Mouse (Mus musculus): Measurements from ENCODE around the gene Mamdc2.
"Not testable (repeated sequence)": the region's sequence is repeated elsewhere in the genome, so short reads cannot be mapped to it uniquely, and the experiment has no call there.

The Mamdc2 gene

DNA sequence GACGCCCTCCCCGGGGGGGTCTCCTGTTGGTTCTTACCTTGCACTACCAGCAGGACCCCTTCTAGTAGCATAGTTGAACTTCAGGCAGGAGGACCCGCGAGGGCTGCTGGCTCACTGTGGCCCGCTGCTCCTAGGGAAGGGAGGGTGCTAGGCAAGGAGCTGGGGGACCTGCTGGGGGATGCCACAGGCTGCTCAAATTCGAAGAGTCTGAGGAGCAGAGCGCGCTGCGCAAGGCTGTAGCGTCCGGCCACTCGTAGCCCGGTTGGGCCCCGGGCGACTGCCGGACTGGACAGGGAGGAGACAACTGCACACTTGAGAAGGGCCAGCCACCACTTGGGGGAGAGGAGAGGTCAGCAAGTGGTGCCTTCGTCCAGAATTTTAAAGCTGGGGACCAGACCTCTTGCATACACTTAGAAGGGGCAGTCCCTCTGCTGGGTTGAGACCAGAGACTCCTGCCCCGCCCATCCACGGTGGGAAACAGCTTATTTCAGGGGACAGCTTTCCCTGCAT is at the start of gene Mamdc2:
TSS of gene Mamdc2 (minus strand) at position 455 of the 510 bp plus-strand sequence.
- peak; percentile 11 for DNase-seq (ENCODE audit: low spot score)

DNA sequence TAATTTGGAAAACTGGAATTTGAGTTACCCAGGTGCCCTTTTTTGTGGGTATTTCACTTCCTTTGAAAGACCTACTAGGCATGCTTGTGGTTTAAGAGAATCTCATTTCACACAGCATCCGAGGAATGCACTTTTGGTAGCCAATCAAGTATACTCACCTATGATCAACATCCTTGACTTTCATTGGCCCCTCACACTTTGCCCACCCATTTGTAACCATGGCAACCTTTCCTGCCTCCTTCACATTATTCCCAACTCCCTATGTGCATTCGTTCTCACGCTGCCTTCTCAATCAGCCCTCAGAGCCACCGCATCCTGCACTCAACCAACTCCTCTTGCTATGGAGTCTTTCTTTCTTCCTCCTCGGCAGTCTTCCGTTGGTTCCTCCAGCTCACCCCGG is 49.8 kb upstream of the Mamdc2 start:
- no peak for DNase-seq (ENCODE audit: low spot score)

DNA sequence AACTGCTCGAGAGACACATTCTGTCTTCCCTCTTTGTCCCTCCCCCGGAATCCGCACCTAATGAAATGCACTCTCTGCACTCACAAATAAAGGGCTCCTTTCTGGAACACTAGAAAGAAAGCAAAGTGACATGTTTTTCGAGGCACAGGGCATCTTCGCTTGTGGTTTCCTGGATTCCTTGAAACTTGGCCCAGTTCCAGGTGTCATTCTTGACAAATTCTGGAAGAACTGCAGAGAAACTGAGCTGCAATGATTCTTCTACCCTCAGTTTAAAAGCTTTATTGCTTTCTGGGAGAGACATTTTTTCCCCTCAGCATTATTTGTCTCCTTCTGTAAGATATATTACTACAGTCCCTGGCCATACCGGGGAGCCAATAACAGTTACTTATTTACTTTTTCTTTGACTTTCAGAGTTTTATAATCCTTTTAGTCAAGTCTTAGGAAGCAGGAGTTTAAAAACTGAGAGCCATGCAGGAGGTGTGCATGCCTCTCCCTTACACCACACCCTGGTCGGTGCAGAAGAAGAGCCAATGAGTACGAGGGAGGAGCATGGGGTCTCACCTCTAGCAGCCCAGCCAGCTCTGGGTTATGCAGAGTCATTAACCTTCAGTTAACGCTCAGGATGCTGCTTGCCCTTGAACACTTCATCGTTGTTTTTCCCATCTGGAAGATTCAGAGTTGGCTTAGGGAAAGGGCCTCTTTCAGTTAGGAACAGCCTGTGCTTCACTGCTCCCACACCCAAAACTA is 49.1 kb upstream of the Mamdc2 start:
- DNase-seq (ENCODE audit: low spot score): no peak

DNA sequence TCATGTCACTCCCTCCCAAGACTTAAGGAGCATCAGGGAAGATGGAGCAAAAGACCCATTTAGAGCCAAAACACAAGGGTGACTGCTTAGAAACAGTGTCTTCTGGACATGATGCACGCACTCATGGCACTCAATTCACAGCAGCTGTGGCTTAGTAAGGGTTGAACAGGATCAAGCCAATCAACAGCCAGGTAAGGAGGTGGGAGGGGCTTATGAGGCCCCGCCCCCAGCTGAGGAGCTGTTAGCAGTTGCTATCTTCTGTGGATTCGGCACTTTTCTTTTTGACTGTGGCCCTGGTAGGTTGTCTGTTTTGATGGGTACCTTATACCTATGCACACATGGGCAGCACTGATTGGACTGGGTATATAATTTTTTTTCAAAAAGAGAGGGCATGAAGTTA is 48.3 kb upstream of the Mamdc2 start:
- no peak for DNase-seq (ENCODE audit: low spot score)

DNA sequence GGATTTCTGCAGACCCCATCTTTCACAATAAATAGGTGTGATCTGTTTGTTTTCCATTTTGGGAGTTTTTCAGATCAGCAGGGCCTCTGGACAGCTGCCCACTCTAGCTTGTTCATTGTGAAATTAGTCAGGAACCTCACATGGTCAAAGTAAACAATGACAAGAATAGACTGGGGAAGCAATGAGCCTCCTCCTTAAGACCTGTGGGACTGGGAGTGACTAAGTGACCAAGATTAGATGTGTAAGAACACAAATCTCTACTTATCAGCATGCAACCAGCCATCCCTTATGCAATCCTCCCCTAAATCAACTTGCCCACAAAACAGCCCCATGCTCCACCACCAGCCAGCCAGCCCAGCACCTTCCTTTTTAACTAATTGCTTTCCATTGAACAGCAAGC is 44.4 kb upstream of the Mamdc2 start:
- no peak for DNase-seq (ENCODE audit: low spot score)

DNA sequence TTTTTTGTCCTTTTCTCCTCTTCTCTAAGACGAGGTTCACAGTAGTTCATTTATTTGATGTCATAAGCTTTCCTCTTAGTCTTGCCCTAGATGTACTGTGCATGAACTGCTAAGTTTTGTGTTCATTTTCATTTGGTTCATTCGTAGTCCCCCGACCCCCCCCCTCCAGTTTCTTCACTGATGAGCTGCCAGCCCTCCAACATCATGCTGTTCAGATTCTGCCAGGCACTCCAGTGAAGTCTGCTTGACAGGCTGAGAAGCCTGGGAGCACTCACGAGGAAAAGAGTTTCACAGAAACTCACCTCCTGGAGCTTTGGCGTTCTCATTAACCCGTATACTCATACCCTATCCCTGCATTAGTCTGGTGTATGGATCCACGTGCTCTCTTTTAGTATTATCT is 42.5 kb upstream of the Mamdc2 start:
- DNase-seq (ENCODE audit: low spot score): not testable (repeated sequence)

DNA sequence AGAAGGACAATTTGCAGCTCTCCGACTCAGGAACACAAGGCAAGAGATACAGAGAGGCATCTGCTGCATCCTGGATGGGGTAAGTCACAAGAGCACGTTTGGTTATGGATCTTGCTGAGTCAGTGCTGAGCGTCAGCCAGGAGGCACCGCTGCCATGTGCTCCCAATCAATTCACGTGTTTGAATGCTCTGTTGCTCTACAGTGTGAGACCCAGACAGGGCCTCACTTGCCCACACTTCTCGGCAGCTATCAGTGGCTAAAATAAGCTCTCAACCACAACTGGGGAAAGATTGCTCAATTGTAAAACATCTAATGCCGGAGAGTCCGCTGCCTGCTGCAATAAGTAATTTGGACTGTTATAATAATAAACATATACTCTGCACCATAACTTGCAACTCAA is 41.5 kb upstream of the Mamdc2 start:
- no peak for DNase-seq (ENCODE audit: low spot score)

DNA sequence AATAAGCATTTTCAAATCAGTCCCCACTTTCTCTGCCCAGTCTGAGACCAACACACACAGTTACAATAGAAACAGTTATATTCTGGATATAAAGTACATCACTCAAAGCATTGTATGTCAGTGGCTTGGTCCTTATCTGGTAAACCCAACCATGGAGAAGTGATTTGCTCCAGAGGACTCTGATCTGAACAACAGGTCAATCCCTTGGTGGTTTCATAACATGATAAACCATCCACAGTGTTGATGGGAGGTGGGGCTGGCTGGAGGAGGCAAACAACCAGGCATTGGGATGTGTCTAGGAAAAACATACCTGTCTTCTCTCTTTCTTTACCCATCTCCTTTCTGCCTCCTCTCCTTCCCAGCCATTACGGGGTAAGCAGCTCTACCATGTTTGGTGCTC is 39.2 kb upstream of the Mamdc2 start:
- DNase-seq (ENCODE audit: low spot score): no peak

DNA sequence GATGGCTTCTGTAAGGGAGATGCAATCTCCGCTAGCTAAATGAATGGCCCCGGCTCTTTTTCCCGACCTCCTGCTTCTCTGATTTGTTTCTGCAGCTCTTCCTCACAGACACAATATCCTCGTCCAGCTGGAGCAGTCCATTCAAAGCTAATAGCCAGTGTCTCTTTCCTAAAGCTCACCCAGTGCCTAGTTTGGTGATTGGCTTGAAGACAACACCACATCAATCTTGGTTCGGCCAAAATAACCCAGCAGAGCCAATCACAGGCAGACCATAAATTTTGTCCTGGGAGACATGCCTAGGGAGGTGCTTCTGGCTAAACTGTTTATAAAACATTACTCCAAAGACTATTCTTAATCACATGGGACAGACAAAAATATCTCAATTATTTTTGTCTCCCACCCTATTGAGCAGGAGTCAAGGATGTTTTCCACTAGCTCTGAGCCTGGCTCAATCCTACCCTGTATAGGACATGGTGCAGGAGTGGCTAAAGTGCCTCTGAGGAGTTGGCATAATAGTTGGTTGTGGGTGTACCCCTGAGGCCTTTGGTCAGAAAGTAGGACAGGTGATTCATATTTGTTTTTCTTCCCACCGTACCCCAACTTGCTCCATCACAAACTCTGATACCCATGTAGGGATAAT is 38.5 kb upstream of the Mamdc2 start:
- DNase-seq (ENCODE audit: low spot score): no peak

DNA sequence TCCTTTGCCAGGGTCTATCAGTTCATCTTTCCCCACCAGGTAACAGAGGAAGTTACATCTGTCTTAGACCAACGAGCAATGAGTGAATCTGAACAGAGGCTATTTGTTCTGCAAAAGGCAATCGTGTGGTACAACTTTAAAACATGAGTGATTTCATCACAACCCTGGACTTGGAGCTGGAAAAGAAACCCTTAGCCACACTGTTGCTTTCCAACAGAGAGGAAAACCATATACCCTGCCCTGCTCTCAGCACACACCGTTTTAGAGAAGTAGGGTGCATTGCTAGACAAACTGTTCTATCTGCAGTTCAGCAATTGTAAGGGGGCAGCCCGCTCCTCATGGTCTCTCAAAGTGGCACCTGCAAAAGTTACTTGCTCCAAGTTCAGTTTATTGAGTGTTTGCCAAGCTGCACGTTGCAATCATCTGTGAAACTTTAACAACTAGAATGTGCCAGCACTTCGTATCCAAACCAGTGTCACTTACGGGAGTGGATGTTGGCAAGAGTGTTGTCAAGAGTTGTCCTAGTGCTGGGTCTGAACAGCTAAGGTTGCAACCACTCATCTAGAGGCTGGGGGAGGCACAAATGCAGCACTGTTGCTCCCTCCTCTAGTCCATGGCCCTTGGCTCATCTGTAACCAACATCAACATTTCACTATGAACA is 37.8 kb upstream of the Mamdc2 start:
- DNase-seq (ENCODE audit: low spot score): no peak

DNA sequence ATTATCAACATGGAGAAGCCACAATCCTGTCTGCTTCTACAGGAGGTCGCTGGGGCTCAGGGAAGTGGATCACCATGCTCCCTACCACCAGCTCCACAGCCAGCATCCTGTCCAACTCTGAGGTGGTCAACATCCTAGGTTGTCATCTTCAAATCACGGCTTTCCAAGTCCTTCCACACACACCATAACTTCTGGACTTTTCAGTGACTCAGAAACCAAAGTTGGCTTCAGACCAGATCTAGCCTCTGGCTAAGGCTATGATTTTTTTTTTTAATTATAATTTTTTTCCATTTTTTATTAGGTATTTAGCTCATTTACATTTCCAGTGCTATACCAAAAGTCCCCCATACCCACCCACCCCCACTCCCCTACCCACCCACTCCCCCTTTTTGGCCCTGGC is 34.3 kb upstream of the Mamdc2 start:
- DNase-seq (ENCODE audit: low spot score): not testable (repeated sequence)

DNA sequence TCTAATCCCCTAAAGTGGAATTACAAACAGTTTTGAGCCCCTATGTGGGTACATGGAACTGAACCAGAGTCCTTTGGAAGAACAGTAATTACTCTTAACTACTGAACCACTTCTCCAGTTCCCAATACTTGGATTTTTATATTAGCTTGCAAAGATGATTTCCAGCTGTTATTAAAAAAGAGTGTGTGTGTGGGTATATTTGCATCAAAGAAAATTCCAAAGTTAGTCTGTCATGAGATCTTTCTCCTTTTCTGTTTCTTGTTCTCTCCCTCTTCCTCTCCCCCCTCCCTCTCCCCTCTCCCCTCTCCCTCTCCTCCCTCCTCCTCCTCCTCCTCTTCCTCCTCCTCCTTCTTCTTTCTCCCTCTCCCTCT is 31.3 kb upstream of the Mamdc2 start:
- DNase-seq (ENCODE audit: low spot score): no peak

DNA sequence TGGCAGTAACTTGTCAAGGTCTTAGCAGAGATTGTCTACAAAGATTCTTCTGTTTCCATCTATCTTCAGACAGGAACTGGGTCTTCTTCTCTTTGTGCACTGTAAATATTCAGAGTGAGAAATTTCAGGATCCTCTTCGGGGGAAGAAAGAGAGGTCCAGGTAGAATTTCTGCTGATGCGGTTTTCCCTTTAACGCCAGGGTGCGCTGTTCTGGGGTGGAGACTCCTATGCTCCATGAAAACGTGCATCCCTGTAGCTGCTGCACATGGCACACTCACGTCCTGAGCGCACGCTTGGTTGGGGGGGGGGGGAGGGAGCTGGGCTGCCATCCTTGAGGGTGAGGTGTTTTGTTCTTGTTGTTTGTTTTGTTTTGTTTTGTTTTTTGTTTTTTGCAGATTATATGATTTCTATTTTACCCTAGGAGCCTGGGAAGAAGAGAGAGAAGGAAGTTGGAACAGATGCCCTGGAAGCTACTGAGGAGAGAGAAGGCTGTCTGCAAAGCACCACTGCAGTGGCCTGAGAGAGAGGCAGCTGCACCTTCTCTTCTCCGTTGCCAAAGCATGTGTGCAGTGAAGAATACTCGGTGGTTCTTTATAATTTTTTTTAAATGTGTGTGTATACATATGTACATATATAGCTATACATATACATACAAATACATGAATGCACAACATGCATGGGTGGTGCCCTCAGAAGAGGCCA is 30.8 kb upstream of the Mamdc2 start:
- DNase-seq (ENCODE audit: low spot score): no peak

DNA sequence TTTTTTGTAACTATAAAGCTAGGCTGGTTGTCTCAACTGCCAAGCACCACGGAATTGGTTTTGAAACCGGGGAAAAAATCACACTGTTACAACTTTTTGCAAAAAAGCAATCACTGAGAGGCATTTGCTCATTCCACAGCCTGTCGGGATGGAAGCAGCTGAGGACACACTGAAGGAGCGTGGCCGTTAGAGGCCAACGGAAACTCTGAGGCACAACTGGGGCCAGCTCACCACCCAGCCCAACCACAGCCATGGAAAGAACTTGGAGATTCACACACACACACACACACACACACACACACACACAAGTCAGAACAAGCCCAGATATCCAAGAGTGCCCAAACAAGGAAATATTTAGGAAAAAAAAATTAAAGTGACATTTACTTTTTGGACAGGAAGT is 29.6 kb upstream of the Mamdc2 start:
- no peak for DNase-seq (ENCODE audit: low spot score)

DNA sequence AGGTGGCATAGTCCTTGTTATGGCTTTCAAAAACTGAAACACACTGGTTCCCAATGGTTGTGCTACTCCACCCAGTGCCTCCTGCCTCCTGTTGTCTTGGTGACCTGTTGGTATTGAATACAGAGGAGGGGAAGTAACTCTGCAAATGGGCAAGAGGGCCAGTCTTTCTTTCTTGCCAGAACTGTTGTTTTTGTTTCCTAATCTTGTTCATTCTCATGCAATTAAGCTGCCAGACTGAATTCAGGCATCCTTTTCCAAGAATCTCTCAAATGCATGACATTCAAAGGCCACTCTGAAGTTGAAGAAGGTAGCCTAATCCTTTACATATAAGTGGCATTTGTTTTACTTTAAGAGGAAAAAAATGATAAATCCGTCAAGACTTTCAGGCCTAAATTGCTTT is 19.6 kb upstream of the Mamdc2 start:
- DNase-seq (ENCODE audit: low spot score): no peak

DNA sequence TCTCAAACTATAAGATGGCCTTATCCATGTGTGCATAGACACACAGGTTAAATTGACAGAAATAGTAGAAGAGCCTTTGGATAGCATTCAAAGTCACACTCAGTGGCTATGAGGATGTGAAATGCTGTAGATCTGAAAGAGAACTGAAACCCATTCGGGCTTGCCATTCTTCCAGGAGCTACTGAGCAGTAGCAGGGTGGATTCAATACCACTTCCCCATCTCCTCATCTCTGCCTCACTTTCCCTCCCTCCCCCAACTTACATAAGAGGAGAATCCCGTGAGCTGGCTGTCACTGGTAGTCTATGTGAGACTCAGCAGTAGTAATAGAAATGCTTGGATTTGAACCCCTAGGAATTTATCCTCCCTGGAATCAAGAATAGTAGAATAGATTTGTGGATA is 18.8 kb upstream of the Mamdc2 start:
- no peak for DNase-seq (ENCODE audit: low spot score)

DNA sequence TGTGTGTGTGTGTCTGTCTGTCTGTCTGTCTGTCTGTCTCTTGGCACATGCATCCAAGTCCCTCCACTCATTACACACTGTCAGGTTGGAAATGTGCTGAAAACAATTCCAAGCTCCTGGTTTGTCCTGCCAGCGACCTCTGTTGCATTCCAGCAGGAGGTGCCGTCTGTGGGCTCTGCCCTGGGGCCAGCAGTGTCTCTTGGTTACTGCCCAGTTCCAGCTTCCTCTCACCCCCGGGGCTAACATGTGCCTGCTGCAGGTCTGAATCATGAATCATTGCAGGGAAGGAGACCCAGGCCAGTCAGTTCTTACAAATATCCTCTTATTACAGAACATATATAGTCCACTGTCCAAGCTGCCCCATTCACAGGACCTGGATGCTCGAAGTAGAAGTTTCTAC is 9.2 kb upstream of the Mamdc2 start:
- DNase-seq (ENCODE audit: low spot score): no peak

DNA sequence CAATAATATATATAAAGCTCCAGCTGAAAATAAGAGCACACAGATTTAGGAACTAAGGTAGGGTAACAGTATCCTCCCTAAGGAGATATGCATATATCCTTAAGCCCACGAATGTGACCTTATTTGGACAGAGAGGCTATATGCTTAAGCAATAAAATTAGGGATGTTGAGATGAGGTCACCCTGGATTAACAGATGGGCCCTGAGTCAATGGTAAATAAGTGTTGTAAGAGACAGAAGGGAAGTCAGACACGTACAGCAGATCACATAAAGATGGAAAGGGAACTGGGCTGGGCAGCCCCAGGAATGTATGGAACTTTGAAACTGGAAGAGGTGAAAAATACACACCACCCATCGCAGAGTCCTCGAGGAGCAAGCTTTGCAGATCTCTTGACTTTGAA is 3.1 kb upstream of the Mamdc2 start:
- no peak for DNase-seq (ENCODE audit: low spot score)

DNA sequence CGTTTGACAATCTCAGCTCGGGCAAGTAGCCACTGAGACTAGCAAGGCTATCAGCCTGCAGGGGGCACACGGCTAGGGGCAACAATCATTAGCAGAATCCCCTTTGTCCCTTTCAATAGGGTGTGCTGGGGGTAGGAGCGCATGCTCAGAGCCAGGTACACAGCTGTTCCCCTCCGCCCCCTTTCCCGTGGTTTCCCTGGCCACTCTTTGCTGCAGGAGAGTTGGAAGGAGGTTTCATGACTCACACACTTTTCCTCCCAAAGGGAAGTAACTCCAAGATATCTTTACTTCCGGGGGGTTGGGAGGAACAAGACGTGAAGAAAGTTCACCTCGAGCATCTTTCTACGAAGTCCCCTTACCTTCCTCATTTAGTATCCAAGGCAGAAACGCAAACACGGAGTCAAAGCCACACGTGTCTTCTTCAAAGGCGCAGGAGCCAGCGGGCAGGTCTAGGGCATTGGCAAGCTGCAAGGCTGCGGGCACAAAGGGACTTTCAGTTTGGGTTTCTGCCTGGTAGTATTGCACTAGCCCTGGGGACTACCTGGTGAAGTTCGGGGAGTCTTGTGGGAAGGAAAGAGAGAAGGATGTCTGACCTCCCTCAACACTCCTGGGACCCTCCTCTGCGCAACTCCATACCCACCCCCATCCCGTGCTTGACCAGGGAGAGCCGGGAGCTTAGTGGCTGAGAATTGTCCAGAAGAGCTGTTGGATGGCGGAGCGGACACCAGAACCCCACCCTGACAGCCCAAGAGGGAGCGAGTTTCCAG is 838 bp downstream of the Mamdc2 start:
- no peak for DNase-seq (ENCODE audit: low spot score)

DNA sequence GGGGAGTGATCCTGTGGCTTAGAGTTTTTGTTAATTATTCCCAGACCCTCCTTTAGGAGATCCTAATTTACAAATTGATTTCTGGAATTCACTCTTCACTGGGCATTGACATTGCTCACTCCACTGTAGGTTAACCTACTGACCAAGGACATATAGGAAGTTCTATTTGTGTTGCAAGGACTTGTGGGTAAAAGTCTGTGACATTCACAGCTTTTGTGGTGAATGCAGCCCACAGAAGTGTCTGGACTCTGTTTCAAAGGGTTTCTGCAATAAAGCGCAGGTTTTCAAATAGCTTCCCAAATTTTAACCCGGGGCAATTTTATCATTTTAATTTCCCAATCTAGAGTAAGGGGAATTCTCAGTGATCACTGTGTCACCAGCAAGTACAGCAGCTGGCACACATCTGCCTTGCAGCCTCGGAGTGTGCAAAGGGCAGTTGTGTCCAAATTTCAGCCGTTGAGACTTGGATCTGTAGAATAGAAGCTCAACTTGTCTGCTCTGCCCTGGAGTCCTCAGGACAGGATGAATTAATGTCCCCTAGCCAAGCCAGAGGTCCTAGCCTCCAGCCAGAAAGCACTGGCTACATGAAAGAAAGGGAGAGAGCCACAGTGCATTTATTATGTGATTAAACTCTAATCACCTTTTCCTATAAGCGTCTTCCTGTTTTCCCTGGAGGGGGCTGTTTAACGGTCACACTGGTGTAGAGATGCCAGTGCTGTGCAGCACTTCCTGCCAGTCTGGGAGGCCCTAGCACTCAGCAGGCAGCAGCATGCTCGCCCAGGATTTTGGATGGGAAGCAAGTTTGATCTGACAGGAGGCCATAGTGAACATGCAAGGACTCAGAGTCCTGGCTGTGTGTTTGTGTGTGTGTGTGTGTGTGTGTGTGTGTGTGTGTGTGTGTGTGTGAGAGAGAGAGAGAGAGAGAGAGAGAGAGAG is 3.1 kb downstream of the Mamdc2 start:
- no peak for DNase-seq (ENCODE audit: low spot score)

DNA sequence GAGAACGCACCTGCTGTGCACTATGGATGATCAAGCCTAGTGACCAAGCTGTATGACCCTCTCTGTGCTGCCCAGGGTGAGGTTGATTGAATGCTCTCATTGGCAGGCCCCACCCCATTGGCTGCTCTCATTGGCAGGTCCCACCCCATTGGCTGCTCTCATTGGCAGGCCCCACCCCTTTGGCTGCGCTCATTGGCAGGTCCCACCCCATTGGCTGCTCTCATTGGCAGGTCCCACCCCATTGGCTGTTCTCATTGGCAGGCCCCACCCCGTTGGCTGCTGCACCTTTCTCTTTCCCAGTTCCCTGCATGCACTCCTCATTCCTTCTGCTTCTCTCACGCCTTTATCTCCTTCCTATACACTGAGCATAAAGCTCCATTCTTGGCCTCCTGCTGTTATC is 12.5 kb downstream of the Mamdc2 start:
- DNase-seq (ENCODE audit: low spot score): no peak
